Mouse (Mus musculus) CD4-positive naive resting alpha-beta T cell, adult 57 days (primary cell): ENCODE measurements around the gene Phf11c. TPM values are rescaled to one million over a fixed set of nuclear protein-coding genes. Genes with fewer than 3 reads are reported as not detected.

Source experiments
- total RNA-seq: library from RNA; stranded (reverse); gene quantifications from one replicate; pipeline ENCODE4 v1.2.4, GENCODE M21; 2023

Gene Phf11c
- total RNA-seq, result 13.4 TPM

DNA sequence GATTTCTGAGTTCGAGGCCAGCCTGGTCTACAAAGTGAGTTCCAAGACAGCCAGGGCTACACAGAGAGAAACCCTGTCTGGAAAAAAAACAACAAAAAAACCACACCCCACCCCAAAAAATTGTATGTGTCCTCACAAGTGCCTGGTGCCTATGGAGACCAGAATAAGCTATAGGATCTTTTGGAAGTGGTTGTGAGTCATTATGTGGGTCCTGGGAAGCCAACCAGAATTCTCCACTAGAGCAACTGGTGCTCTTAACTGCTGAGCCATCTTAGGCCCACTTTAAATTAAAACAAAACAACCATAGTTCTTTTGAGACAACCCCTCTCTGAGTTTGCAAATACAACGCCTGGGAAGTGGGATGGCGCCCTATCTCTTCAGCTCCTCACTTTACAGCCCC is at the start of gene Phf11c:
TSS of gene Phf11c (minus strand) at position 101 of the 400 bp plus-strand sequence.

DNA sequence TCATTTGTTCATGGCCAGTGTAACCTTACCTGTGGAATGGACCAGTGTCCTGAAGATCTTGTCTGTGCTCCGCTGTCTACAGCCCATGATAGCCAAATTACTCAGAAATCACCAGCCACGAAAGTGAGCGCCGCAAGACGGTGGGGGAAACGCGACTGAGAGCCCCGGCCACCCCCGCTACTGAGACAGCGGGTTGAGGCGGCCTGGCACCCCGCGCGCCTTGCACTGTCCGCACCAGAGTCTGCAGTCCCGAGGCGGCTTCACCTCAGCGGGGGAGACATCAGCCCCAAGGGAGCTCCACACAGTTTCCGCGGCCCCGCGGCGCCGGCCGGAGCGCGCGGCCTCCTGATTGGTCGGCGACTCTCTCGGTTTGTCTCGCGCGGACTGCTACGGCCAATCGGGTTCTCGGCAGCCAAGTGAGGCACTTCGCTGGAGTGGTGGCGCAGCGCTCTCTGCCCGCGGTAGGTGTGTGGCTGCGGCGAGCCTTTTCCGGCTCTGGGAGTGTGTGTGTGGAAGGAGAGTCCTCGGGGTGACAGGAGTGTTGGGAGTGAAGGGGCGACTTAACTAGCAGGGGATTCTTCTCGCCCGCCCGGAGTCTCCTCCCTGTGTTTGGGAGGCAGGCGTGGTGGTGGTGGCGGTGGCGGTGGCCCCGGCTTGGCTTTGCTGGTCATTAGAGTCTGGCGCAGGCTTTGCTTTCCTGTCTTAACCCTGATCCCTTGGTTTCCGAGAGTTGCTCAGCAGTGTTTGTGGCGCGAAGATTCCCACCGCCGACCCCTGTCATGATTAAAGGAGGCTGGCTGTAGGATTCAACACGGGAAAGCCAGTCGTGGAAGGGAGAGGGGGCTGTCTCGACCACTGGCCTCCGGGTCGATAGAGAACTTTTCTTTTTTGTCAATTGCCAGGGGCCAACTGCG is 45.6 kb upstream of the Phf11c start, which contains the start of the genes Setdb2 and Cab39l:
TSS of gene Setdb2 (minus strand) at position 327 of the 914 bp plus-strand sequence.
TSS of gene Cab39l (plus strand) at position 415 of the 914 bp plus-strand sequence.

DNA sequence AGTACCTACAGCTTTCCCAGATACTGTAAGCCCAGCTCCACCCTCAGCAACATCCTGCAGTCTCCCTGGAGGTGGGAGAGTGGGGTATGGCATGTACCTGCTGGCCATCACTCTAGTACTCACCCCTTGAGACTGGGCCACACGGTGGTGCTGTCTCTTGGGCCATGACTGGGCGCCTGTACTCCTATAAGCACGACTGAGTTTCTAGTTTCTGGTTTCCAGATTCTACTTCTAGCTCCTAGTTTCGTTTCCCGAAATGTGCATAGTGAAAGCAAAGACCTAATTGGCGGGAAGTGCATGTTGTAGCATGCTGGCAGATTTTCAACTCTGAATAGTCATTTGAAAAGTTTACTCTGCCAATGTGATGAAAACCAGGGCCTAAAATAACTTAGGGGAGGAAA is 29.9 kb downstream of the Phf11c start, which contains the start of gene Phf11d:
TSS of gene Phf11d (minus strand) at position 227 of the 401 bp plus-strand sequence.

DNA sequence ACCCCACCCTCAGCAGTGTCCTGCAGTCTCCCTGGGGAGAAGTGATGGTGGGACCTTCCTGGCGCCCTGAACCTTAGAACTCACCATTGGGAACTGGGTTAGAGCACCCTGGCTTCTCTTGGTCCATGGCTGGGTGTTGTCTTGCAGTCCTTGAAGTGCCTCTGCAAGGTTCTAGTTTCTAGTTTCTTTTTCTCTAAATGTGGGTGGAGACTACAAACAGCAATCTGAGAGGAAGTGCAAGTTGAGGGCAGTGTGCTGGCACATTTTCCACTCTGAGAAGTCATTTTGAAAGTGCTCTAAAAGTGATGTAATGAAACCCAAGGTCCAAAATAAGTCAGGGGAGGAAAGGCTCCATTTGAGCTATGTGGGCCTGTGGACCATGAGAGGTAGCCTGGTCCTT is 54.0 kb downstream of the Phf11c start, which contains the start of gene Phf11b:
TSS of gene Phf11b (minus strand) at position 163 of the 400 bp plus-strand sequence.

Other genes starting within 250 kb of the Phf11c start
- not detected for gene Gm5142, start 216.6 kb downstream of the Phf11c start, total RNA-seq
- gene Rcbtb1, start 194.2 kb downstream of the Phf11c start, total RNA-seq, result 98.0 TPM
- gene Gm6904, start 135.2 kb downstream of the Phf11c start, total RNA-seq, result 4.9 TPM
- gene Phf11a, start 97.9 kb downstream of the Phf11c start, total RNA-seq, result 5.5 TPM
- gene Phf11b, start 54.0 kb downstream of the Phf11c start, total RNA-seq, result 35.6 TPM
- gene Phf11d, start 29.9 kb downstream of the Phf11c start, total RNA-seq, result 8.4 TPM
- 37.7 TPM for gene Setdb2, start 45.5 kb upstream of the Phf11c start, total RNA-seq
- gene Cab39l, start 45.6 kb upstream of the Phf11c start, total RNA-seq, result 28.3 TPM
- 41.7 TPM for gene Cdadc1, start 202.6 kb upstream of the Phf11c start, total RNA-seq
- not detected for gene Shisa2, start 229.9 kb upstream of the Phf11c start, total RNA-seq